Mouse (Mus musculus) gastrocnemius, adult 8-10 months (tissue): ENCODE data around the gene Tyro3. TPM values are rescaled to one million over a fixed set of nuclear protein-coding genes. Genes with fewer than 3 reads are reported as not detected.

ENCODE experiments used
- DNase-seq, 2 experiments: peaks; one replicate each; pipeline ENCODE4 v3.0.0; 2022; ENCODE audit warnings: low spot score in 2 of 2
- total RNA-seq, 4 experiments: library from RNA; stranded (reverse); gene quantifications; 2 replicates each; pipeline ENCODE4 v1.2.4; 2022

Gene Tyro3
- total RNA-seq = under 1 TPM; 0.29 to 0.74 (median 0.46) TPM

DNA sequence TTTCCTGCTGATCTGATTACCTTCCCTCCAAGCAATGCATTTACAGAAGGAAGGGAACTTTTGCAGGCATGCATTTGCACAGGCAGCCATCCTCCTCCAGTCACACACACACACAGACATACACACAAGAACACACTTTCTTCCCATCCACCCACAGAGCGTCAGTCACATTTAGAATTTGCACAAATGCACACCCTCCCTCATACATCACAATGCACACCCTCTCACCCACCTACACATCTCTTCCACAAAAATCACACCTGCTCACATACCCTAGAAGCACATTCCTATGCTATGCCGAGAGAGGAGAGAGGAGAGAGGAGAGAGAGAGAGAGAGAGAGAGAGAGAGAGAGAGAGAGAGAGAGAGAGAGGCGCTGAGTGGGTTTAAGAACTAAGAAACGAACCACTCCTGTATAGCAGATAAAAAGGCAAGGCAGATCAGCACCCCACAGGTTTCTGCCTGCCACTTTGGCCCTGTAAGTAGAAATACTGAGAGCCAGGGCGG lies at the start of gene Tyro3:
Gene Tyro3 (plus strand): TSS at position 455 of the 505 bp plus-strand sequence.
- DNase-seq = no peak

DNA sequence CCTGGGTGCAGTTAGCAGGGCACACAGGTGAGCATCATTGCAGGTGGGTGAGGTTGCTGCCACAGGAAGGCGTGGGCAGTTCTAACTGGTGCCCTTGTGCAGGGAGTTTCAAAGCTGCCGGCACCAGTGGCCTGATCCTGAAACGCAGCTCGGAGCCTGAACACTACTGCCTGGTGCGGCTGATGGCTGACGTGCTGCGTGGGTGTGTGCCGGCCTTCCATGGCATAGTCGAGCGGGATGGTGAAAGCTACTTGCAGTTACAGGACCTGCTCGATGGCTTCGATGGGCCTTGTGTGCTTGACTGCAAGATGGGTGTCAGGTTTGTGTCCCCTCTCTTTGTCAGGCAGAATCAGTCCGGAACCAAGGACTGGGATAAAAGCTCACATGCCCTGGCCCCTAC lies 48.3 kb upstream of the Tyro3 start:
- DNase-seq = no peak

DNA sequence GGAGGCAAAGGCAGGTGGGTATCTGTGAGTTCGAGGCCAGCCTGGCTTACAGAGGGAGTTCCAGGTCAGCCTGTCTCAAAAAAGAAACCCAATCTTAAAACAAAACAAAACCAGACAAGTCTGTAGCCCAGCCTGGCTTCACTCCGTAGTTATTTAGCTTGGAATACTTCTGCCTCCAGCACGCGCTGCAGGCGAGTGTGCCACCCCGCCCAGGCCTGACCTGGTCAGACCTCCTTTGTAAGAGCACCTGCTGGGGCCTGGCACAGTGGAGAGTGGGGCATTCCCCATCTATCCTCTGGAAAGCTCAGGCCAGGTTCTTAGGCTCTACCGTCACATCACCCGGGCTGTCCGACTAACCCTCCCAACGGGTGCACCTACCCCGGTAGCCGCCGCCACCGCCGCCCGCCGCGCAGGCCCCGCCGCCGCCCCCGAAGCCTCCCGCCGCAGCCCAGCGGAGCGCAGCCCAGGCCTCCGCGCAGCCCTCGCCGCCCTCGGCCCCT lies 39.9 kb upstream of the Tyro3 start:
- DNase-seq = no peak

DNA sequence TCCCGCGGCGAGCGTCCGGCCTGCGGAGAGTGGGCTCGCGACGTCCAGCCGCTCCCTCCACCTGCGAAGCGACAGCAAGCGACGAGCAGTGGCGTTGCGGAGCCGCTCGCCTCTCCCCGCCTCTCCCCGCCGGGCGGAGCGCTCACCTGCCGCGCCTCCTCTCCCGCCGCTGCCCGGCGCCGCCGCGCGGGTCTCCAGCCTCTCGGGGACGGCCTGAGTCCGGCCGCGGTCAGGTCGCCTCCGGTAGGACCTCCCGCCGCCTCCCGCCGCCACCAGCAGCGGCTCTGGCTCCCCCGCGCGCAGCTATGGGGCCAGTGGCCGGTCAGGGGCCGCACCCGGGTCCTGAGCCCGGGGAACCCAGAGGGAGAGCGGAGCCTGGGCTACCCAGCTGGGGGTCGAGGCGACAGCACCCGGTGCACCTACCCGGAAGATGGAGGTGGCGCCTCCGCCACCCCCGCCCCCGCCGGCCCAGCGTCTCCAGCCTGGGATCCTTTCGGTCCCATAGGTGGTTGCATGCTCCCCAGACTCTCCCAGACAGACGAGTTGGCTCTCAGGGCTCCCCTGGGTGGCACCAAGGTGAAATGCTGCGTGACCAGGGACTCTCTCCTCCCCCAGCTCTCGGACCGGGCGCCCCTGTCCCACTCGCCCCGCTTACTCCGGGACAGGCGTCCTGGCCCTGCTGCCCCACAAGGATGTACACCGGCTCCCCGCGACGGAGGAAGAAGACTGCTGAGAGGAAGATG lies 39.3 kb upstream of the Tyro3 start:
- DNase-seq = no peak

DNA sequence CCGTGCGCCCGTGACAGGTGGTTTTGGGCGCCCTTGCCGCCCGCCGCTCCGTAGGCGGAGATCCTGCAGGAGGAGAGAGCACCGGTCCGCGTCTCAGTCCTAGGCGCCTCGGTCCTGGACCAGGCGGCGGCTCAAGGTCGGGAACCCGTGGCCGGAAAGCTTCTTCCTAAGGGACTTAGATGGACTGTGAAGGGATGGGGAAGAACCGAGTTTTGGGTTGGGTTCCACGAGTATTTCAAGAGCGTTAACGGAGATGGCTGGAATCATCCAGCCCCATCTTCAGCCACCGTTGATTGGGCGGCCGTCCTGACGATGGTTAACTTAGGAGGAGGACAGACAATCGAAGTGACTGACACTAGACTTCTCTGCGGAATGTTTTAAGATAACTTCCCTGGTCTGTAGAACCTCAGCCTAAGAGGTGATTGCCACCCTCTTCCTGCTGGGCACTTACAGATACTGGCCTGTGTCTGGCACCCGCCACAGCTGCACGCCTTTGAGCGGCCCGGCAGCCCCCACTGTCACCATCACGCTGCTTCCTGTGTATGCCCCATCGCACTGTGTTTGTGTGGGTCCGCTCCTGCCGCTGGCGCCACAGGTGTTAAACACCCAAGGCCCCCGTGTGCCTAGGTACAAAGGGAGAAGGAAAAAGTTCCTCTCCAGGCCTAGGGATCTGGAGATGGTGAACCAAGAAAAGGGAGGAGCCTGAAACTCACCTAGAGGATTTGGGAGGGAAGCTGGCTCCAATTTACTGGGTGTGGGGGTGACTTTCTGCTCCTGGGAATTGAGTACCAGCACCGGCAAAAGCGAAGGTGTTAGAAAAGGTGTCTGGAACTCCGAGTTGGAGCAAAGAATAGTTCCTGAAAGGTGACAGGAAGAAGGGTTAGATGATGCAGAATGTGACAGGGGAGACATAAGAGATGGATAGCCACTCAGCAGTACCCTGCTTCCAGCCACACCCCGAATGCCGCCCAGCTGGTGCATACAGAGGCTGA lies 38.4 kb upstream of the Tyro3 start:
- DNase-seq = no peak

DNA sequence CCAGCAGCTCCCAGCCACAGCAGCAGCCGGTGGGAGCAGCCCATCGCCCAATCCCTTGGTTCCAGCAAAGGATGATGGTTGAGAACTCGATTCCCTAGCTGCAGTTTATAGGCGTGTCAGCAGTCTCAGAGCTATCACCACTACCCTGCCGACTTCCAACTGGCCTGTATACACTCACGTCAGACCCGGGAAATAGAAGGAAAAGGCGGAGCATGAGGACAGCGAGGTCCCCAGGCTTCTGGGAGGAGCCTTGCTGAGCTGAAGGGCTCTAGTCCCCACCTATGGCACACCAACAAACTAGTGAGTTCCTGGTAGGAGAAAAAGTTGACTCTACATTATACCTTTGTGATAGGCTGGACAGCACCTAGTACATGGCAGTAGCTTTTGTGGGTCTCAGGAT lies 37.3 kb upstream of the Tyro3 start, which contains the start of gene Ltk:
Gene Ltk (minus strand): TSS at position 181 of the 400 bp plus-strand sequence.
- no peak for DNase-seq

DNA sequence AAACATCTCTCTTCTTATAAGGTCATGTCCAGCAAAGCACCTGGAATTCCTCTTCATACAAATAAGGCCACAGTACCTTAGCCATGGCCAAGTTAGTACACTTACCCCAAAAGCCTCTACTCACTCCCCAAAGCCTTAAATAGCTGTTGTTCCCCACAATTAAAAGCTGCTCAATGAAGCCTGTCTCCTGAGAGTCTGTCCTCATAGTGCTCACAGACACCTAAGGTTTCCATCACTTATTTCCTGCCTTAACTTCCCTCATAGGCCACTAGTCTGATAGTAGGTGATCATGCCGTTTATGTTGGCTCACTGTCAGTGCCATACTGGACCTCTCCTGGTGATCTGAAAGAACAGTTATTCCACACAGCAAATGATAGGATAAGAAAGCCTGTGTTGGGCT lies 35.3 kb upstream of the Tyro3 start:
- DNase-seq = no peak

DNA sequence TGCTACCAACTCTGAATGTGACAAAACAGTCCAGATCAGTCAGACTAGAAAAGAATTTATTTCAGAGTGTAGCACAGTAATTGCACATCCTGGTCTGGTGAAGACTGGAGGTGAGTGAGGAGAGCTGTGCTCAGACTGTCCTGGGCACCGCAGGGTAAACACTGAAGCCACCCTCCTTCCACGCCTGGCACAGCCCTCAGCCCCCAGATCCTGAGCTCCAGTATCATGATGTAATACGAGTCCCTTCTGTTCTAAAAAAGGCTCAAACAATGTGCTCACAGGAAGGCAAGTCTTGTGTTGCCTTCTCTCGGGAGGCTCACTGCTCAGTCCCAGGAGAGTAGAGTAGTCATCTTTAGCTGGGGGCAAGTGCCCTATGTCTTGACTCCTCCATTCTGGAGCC lies 33.6 kb upstream of the Tyro3 start:
- DNase-seq = no peak

DNA sequence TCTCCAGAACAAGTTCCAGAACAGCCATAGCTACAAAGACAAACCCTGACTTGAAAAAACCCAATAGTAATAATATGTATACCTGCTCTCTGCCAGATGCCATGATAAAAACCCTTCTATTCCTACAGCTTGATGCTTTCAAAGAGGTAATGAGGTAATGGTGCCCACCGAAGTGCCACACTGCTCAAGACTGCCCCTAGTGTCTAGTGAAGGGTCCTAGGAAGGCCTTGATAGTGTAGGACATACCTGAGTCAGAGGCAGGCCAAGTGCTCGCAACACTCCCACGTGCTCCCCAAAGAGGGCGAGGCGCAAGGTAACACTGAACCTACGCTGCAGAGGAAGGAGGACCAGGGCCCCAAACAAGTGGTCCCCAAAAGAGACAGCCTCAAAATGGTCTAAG lies 30.3 kb upstream of the Tyro3 start:
- DNase-seq = no peak

DNA sequence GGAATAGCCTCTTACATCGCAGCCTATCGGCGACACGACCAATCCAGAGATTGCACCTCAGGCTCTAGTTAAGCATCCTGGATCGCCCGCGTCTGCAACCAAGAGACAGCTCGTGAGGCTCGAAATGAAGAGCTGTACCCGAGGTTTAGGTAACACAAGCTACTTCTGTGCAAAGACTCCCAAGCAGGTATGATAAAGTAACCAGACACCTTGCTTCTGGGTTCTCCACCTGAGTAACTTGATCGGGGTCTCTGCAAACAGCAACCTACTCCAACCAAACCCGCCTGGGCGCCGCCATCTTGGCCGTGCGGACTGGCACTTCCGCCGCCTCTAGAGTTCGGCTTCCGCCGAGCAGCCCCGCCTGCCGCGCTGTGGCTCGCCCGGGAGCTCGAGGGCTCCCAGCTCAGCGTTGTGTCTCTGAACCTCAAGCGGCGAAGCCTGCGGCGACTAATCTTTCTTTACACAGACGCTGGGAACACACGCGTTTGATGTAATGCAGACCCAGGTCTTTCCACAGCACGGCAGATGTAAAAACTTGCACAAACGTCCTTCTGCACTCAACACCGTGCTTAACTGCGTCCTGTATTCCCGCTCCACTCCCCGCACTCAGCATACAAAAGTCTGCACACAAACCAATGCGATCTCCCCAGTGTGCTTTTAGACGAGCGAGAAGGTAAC lies 10.2 kb upstream of the Tyro3 start, which contains the start of gene Rpap1:
Gene Rpap1 (minus strand): TSS at position 332 of the 678 bp plus-strand sequence.
- peak; percentile 42 to 58 for DNase-seq

DNA sequence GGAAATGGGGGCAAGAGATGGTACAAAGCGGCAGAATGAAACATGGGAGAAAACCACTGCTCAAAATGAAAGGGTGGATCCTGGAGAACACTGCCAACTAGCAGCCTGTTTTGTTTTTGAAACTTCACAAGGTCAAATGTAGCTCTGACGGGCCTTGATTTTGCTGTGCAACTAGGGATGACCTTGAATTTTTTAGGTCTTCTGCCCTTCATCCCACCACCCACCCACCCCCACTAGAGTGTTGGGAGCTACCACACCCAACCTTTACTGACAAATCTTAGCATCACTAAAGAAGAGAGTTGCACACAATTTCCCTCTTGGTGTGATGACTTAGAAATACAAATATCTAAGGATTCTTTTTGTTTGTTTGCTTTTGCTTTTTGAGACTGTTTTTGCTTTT lies 7.5 kb upstream of the Tyro3 start:
- DNase-seq = no peak

DNA sequence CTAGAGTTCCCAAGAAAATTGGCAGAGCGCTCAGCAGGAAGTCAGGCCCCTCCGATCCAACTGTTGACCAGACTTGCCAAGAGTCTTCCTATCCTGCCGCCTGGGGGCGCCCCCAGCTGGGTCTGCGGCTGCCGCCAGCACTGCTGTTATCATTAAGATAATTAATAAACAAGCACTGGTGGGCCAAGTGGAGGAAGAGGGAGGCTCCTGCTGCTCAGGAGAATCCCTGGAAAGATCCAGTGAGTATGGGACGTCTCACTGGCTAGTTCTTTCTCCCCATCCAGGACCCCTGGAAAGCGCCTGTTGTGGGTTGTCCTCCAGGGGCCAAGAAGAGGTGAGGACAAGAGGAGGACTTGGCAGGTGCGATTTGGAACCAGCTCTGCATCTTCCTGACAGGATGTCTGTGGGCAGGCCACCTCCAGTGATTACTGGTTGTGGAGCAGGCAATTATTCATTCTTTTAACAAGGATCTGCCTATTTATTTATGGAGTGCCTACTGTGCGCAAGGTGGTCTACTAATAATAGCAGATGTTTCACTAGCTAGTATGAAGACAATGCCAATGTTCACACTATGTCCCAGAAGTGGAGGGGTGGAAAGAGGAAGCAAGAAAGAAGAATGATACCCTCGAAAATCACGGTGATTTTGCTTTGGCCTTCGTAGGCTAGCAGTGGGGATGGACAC lies 854 bp downstream of the Tyro3 start:
- no peak for DNase-seq

DNA sequence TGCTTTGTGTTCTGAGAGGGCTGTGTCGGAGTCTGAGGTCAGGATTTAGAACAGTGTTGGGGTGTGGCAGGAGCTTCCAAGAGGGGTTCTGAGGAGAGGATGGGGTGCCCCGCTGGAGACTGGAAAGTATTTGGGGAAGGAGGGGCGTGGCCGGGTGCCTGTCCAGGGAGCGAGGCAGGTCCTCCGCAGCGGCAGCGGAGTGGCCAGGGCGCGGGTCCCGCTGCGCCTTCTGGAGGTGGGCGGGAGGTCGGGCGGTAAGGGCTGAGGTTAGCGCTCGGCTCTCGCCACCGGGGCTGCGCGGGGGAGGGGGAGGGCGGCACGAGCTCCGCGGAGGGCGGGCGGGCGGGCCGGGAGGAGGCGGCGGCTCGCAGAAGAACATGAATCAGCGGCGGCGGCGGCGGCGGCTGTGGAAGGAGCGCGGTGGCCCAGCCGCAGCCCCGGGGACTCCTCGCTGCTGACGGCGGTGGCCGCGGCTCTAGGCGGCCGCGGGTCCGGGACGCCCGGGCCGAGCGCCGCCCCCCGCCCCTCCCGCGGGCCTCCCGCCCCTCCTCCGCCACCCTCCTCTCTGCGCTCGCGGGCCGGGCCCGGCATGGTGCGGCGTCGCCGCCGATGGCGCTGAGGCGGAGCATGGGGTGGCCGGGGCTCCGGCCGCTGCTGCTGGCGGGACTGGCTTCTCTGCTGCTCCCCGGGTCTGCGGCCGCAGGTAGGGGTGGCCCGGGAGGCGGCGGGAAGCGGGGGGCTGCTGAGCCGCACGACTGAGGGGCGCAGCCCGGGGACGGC lies 1.8 kb downstream of the Tyro3 start:
- no peak for DNase-seq

DNA sequence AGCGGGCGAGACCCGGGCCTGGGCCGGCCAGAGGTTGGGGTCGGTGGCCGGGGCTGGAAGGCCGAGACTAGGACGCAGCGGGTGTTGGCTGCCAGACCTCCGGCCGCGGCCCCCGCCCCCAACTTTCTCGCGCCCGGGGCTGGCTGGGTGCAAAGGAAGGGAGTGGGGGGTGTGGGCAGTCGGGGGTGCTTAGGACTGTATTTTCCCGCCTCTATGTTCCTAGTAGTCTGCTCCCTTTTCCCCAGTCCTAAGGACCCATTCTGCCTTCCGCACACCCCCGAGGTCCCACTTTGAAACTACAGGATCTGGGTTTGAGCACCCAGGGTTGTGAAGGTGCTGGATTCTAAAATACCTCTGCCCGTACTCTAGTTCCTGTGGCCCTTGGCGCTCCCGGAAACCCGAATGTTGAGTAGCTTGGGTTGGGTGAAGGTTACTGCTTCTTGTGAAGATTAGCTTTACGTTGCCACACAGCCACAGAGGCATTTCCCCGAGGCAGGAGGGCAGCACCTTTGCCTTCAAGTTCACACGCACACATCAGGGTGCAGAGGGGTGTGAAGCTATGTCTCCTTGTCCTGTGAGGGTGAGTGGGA lies 2.5 kb downstream of the Tyro3 start:
- DNase-seq = no peak

DNA sequence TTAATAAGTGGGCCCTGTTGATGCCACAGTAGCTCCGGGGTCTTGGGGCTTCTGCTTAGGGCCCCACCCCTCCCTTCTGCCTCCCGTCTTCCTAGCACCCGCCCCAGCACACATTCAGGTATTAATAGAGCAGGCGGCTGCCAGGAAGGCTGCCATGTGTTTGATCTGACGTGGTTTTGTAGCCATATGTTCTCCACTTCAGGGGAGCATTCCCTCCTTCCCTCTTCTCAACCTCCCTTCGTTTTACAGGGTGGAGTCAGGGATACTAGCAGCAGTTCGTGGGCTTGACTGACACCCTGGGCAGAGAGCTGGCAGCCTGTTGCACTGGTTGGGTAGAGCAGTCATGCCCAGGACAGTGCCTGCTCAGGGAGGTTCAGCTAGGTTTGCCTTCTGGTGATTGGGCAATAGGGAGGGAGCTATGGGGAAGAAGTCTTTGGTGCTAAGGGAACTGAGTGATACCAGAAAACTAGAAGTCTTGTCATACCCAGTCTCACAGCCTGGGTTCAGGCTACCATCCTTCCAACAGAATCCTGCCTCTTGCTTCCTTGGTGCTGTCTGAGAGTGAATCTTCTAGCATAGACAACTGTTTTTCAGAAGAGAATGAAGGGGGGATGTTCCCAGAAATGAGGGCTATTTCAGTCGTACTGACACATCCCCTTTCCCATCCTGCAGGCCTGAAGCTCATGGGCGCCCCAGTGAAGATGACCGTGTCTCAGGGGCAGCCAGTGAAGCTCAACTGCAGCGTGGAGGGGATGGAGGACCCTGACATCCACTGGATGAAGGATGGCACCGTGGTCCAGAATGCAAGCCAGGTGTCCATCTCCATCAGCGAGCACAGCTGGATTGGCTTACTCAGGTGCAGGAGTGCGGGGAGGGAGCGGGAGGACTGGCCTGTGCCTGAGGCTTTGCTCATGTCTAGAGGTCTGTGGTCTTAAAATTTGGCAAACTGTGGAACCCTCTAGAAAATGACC lies 3.6 kb downstream of the Tyro3 start:
- no peak for DNase-seq

DNA sequence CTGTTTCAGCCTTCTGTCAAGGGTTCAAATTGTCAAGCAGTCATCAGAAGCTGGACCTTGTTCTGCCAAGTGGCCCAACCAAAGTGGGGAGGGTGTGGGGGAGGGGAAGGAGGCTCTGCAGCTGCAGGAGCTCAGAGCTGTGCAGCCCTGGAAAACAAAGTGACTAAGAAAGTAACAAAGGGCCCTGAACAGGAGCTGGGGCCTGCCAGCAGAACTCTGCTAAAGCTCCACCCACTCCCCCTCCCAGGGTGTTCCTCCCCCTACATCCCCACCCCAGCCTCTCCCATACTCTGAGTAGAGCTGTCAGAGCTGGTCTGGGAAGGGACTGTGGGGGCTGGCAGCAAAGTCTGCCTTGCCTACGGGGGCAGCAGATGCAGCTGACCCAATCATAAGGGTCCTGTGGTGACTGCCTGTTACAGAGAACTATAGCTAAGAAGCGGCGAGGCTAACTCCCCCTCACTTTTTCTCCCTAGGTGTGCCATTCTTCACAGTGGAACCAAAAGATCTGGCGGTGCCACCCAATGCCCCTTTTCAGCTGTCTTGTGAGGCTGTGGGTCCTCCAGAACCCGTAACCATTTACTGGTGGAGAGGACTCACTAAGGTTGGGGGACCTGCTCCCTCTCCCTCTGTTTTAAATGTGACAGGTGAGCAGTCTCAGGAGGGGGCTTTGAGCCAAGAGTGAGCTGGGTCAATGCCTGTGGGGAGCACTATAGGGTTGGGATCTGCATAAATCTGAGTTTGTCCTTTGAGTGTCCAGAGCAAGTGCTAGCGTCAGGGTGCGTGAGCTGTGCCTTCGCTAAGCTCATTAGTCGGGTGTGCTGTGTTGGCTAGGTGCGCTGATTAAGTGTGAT lies 5.5 kb downstream of the Tyro3 start:
- DNase-seq = no peak

DNA sequence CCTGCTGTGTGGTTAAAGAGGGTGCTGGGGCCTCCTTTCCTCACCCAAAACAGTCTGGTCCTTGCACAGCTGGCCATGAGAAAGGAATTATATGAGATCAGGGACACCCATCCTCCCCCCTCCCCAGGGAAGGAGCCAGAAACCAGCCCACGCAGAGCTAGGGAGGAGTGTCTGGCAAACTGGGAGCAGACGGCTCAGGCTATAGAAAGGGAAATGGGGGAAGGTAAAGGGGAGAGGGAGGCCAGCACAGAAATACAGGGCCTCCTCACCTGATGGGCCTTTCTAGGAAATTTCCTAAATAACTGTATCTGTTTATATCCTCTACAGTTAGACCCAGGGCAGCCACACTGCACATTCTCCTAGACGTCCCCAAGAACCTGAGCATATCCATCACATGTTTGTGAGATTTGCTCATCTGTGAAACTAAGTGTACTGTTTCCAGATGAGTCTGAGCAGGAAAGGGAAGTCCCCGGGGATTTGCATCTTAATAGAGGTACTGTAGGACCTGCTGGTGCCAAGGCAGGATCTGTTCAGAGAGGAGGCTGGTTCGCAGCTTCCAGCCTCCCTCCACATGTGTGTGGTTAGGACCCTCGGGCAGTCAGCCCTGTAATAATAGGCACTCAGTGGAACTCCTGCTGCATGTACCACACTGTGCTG lies 6.2 kb downstream of the Tyro3 start:
- DNase-seq = no peak
